ENCODE assay signal across 13 mouse cellular contexts in the genomic region with DNA sequence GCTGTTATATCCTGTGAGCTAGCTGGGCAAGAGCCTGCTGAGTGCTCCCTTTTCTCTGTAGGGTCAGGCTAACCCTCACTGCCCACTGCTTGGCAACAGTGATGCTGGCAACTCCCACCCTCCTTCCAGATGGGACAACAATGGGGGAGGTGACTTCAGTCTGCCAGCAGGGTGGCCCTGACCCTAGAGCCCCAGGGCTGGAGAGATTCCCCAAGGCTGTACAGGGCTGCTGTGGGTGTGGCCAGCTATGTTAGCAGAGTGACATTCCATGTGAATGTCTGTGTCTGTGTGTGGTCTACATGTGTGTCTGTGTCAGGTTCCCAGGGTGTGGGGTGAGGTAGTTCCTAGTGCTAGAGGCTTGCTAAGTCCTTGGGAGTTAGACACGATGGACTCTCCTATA. TPM values are rescaled to one million over a fixed set of nuclear protein-coding genes. Genes with fewer than 3 reads are reported as not detected.
A peak's percentile ranks its signal among the peaks of the same experiment; 100 is the strongest.
DNase-seq lines count a peak whose midpoint lies in the region; ATAC-seq lines count a peak whose summit lies in the region.
"Had no signal": no experiment of that assay in that cellular context is flagged by ENCODE, and none has a peak within 500 bp of the region (broad histone marks: within the 10 kb centered on the region; RNA-seq: fewer than 3 reads in every experiment).

No protein-coding gene starts in this region.

- no peak for ATAC-seq in hindbrain, embryonic 16.5 days
- no peak for ATAC-seq in limb, embryonic 11.5 days (ENCODE audit: insufficient number of reproducible peaks, low FRiP score, low TSS enrichment, low read depth)
- ATAC-seq in midbrain, embryonic 11.5 days (ENCODE audit: low FRiP score), result no peak

- intact Hi-C loops in gastrocnemius, postnatal 36 days (cut with DNase I), result no loop called here

- no peak overlapping the region for H3K4me3 ChIP-seq in hindbrain, embryonic 10.5 days
- no peak overlapping the region for H3K4me3 ChIP-seq in hindbrain, embryonic 16.5 days (ENCODE audit: low read length)
- H3K4me3 ChIP-seq in limb, embryonic 11.5 days (ENCODE audit: low read depth, low read length), result no peak overlapping the region
- no peak overlapping the region for H3K4me3 ChIP-seq in midbrain, embryonic 11.5 days (ENCODE audit: low read depth, low read length)
- H3K4me3 ChIP-seq: hindbrain, embryonic 12.5 days had no signal

- H3K9me3 ChIP-seq in hindbrain, embryonic 10.5 days, result no peaks in the 10 kb centered on the region
- H3K9me3 ChIP-seq in hindbrain, embryonic 16.5 days (ENCODE audit: control insufficient read depth, low read length), result no peaks in the 10 kb centered on the region
- no peaks in the 10 kb centered on the region for H3K9me3 ChIP-seq in limb, embryonic 11.5 days (ENCODE audit: control insufficient read depth, low read length)
- H3K9me3 ChIP-seq in midbrain, embryonic 11.5 days (ENCODE audit: control insufficient read depth, low read length), result no peaks in the 10 kb centered on the region
- H3K9me3 ChIP-seq: hindbrain, embryonic 12.5 days had no signal

- WGBS in hindbrain, embryonic 10.5 days, result 50% methylated on average over 1 of the region's 1 CpGs
- WGBS in hindbrain, embryonic 16.5 days, result 53% methylated on average over 1 of the region's 1 CpGs
- WGBS in limb, embryonic 11.5 days, result 80% methylated on average over 1 of the region's 1 CpGs
- WGBS in midbrain, embryonic 11.5 days, result 46% methylated on average over 1 of the region's 1 CpGs

- no peak overlapping the region for H3K9ac ChIP-seq in hindbrain, embryonic 16.5 days (ENCODE audit: low read depth, low read length)
- H3K9ac ChIP-seq in limb, embryonic 11.5 days (ENCODE audit: low read length), result no peak overlapping the region
- no peak overlapping the region for H3K9ac ChIP-seq in midbrain, embryonic 11.5 days (ENCODE audit: low read length)
- H3K9ac ChIP-seq: hindbrain, embryonic 12.5 days had no signal

- H3K27ac ChIP-seq in hindbrain, embryonic 10.5 days, result peak overlapping the region; percentile 1; the same call in 1 of the 2 replicates
- no peak overlapping the region for H3K27ac ChIP-seq in hindbrain, embryonic 16.5 days (ENCODE audit: low read depth, low read length)
- H3K27ac ChIP-seq in limb, embryonic 11.5 days (replicated peaks; ENCODE audit: low read depth, low read length), result no peak overlapping the region
- H3K27ac ChIP-seq in midbrain, embryonic 11.5 days (ENCODE audit: low read depth, low read length), result no peak overlapping the region
- H3K27ac ChIP-seq: hindbrain, embryonic 12.5 days had no signal

- H3K36me3 ChIP-seq in hindbrain, embryonic 10.5 days, result no peaks in the 10 kb centered on the region
- H3K36me3 ChIP-seq in hindbrain, embryonic 16.5 days (ENCODE audit: control insufficient read depth, insufficient read depth, low read length), result no peaks in the 10 kb centered on the region
- no peaks in the 10 kb centered on the region for H3K36me3 ChIP-seq in limb, embryonic 11.5 days (ENCODE audit: control insufficient read depth, insufficient read depth, low read length)
- no peaks in the 10 kb centered on the region for H3K36me3 ChIP-seq in midbrain, embryonic 11.5 days (ENCODE audit: control insufficient read depth, insufficient read depth, low read length)
- H3K36me3 ChIP-seq: hindbrain, embryonic 12.5 days had no signal

- H3K27me3 ChIP-seq in hindbrain, embryonic 10.5 days (ENCODE audit: insufficient read depth, poor library complexity, severe bottlenecking), result peaks cover 63% of the 10 kb centered on the region
- peaks cover 34% of the 10 kb centered on the region for H3K27me3 ChIP-seq in hindbrain, embryonic 16.5 days (replicated peaks; ENCODE audit: control insufficient read depth, insufficient read depth, low read length)
- H3K27me3 ChIP-seq in limb, embryonic 11.5 days (ENCODE audit: control insufficient read depth, insufficient read depth, low read length), result peaks cover 46% of the 10 kb centered on the region
- peaks cover 53% of the 10 kb centered on the region for H3K27me3 ChIP-seq in midbrain, embryonic 11.5 days (ENCODE audit: control insufficient read depth, insufficient read depth, low read length)

- peak; percentile 55 for DNase-seq in hindbrain, embryonic 10.5 days (ENCODE audit: low spot score)
- peak; percentile 81 for DNase-seq in ovary, postnatal 36 days (ENCODE audit: low spot score)
- DNase-seq in ovary, postnatal 14 days (ENCODE audit: low spot score), result no peak
- DNase-seq in limb, embryonic 11.5 days (ENCODE audit: low spot score), result no peak
- DNase-seq in gastrocnemius, postnatal 36 days, result no peak
- DNase-seq in right cerebral cortex, postnatal 10 days (ENCODE audit: low spot score in 2 of 2), result no peak
- no peak for DNase-seq in midbrain, embryonic 11.5 days (ENCODE audit: low spot score, missing footprints)
- DNase-seq: thymus, postnatal 36 days had no signal

- H3K4me1 ChIP-seq in hindbrain, embryonic 10.5 days (replicated peaks), result peaks cover 70% of the 10 kb centered on the region
- H3K4me1 ChIP-seq in hindbrain, embryonic 16.5 days (ENCODE audit: control insufficient read depth, insufficient read depth, low read depth, low read length), result peaks cover 15% of the 10 kb centered on the region
- H3K4me1 ChIP-seq in limb, embryonic 11.5 days (ENCODE audit: control insufficient read depth, insufficient read depth, low read length), result peaks cover 28% of the 10 kb centered on the region
- H3K4me1 ChIP-seq in midbrain, embryonic 11.5 days (ENCODE audit: control insufficient read depth, insufficient read depth, low read length), result peaks cover 9% of the 10 kb centered on the region

- H3K4me2 ChIP-seq in hindbrain, embryonic 16.5 days (ENCODE audit: low read length), result no peak overlapping the region
- peak overlapping the region; percentile 10; the same call in 1 of the 2 replicates for H3K4me2 ChIP-seq in limb, embryonic 11.5 days (ENCODE audit: low read depth, severe bottlenecking)
- no peak overlapping the region for H3K4me2 ChIP-seq in midbrain, embryonic 11.5 days
- H3K4me2 ChIP-seq: hindbrain, embryonic 12.5 days had no signal

RNA-seq across cellular contexts. Expression of gene Sox18, which starts 2.1 kb away (rescaled TPM):
- 21.4 and 21.7 TPM in 2 replicates for polyA plus RNA-seq in hindbrain, embryonic 10.5 days (2016; fragmentation: Nextera tagmentation; extraction: Ambion mirVana)
- polyA plus RNA-seq in hindbrain, embryonic 16.5 days (2015; fragmentation: Nextera tagmentation; extraction: Ambion mirVana), result 18.0 TPM in 2 replicates
- polyA plus RNA-seq in limb, embryonic 11.5 days (2014; fragmentation: Nextera tagmentation; extraction: Ambion mirVana), result 21.4 and 22.0 TPM in 2 replicates
- total RNA-seq in gastrocnemius, postnatal 36 days (2021), result 10 to 100 TPM in 1 of 2 experiments, 1 to 10 TPM in 1; 7.6 to 14.2 TPM
- polyA plus RNA-seq in midbrain, embryonic 11.5 days (2014; fragmentation: Nextera tagmentation; extraction: Ambion mirVana), result 12.5 and 14.6 TPM in 2 replicates

RNA-seq across cellular contexts. Expression of gene Tcea2, which starts 6.6 kb away (rescaled TPM):
- polyA plus RNA-seq in hindbrain, embryonic 10.5 days (2016; fragmentation: Nextera tagmentation; extraction: Ambion mirVana), result 14.4 and 17.7 TPM in 2 replicates
- polyA plus RNA-seq in hindbrain, embryonic 16.5 days (2015; fragmentation: Nextera tagmentation; extraction: Ambion mirVana), result 47.7 and 50.0 TPM in 2 replicates
- polyA plus RNA-seq in limb, embryonic 11.5 days (2014; fragmentation: Nextera tagmentation; extraction: Ambion mirVana), result 23.2 and 25.2 TPM in 2 replicates
- total RNA-seq in gastrocnemius, postnatal 36 days (2021), result 1 to 10 TPM; 6.0 to 7.8 TPM
- 15.5 and 16.0 TPM in 2 replicates for polyA plus RNA-seq in midbrain, embryonic 11.5 days (2014; fragmentation: Nextera tagmentation; extraction: Ambion mirVana)

RNA-seq across cellular contexts. Expression of gene Gm29797, which starts 16.7 kb away (rescaled TPM):
- polyA plus RNA-seq in hindbrain, embryonic 10.5 days (2016; fragmentation: Nextera tagmentation; extraction: Ambion mirVana), result not detected in 2 replicates
- polyA plus RNA-seq in hindbrain, embryonic 16.5 days (2015; fragmentation: Nextera tagmentation; extraction: Ambion mirVana), result not detected in 2 replicates
- 0.68 and 0.88 TPM in 2 replicates for polyA plus RNA-seq in limb, embryonic 11.5 days (2014; fragmentation: Nextera tagmentation; extraction: Ambion mirVana)
- not detected for total RNA-seq in gastrocnemius, postnatal 36 days (2021)
- polyA plus RNA-seq in midbrain, embryonic 11.5 days (2014; fragmentation: Nextera tagmentation; extraction: Ambion mirVana), result not detected in 2 replicates
- polyA plus RNA-seq: frontal cortex, adult 2 months; neural tube, embryonic 11.5 days had no signal

RNA-seq across cellular contexts. Expression of gene Rgs19, which starts 20.3 kb away (rescaled TPM):
- polyA plus RNA-seq in hindbrain, embryonic 10.5 days (2016; fragmentation: Nextera tagmentation; extraction: Ambion mirVana), result 69.1 and 79.2 TPM in 2 replicates
- 68.9 and 71.9 TPM in 2 replicates for polyA plus RNA-seq in hindbrain, embryonic 16.5 days (2015; fragmentation: Nextera tagmentation; extraction: Ambion mirVana)
- 92.5 and 97.1 TPM in 2 replicates for polyA plus RNA-seq in limb, embryonic 11.5 days (2014; fragmentation: Nextera tagmentation; extraction: Ambion mirVana)
- 1 to 10 TPM; 2.3 to 2.7 TPM for total RNA-seq in gastrocnemius, postnatal 36 days (2021)
- 61.6 and 65.4 TPM in 2 replicates for polyA plus RNA-seq in midbrain, embryonic 11.5 days (2014; fragmentation: Nextera tagmentation; extraction: Ambion mirVana)

RNA-seq across cellular contexts. Expression of gene Lkaaear1, which starts 24.7 kb away (rescaled TPM):
- not detected in 2 replicates for polyA plus RNA-seq in hindbrain, embryonic 10.5 days (2016; fragmentation: Nextera tagmentation; extraction: Ambion mirVana)
- not detected in 2 replicates for polyA plus RNA-seq in hindbrain, embryonic 16.5 days (2015; fragmentation: Nextera tagmentation; extraction: Ambion mirVana)
- polyA plus RNA-seq in limb, embryonic 11.5 days (2014; fragmentation: Nextera tagmentation; extraction: Ambion mirVana), result not detected in 2 replicates
- not detected for total RNA-seq in gastrocnemius, postnatal 36 days (2021)
- polyA plus RNA-seq in midbrain, embryonic 11.5 days (2014; fragmentation: Nextera tagmentation; extraction: Ambion mirVana), result not detected in 2 replicates
- total RNA-seq: left cerebral cortex, adult 8-10 months had no signal
- polyA plus RNA-seq: frontal cortex, adult 2 months; hindbrain, embryonic 12.5 days; neural tube, embryonic 11.5 days had no signal

Comparison
In these comparisons a context has a peak if more than half of its experiments do, and no peak if none do; other contexts are left out.
1. DNase-seq: peak in hindbrain, embryonic 10.5 days (single experiment) and ovary, postnatal 36 days (single experiment); none in ovary, postnatal 14 days (single experiment), limb, embryonic 11.5 days (single experiment), gastrocnemius, postnatal 36 days (0 of 2), right cerebral cortex, postnatal 10 days (0 of 2) and midbrain, embryonic 11.5 days (single experiment).